Mouse (Mus musculus) midbrain, embryonic 13.5 days (tissue): ENCODE measurements around the gene Plppr2. TPM values are rescaled to one million over a fixed set of nuclear protein-coding genes. Genes with fewer than 3 reads are reported as not detected.

Source experiments
- ATAC-seq: fragments of 200-750 bp; cut with Nextera tagmentation; 2 replicates; pipeline ENCODE4 v1.8.0; 2017; ENCODE audit warnings: mild to moderate bottlenecking, moderate TSS enrichment, moderate library complexity
- H3K27ac ChIP-seq: fragments of 300-500 bp; sonication (generic); 2 replicates; pipeline ENCODE4 v1.5.1; 2015; ENCODE audit warnings: inconsistent platforms, mild to moderate bottlenecking, moderate library complexity
- H3K27me3 ChIP-seq: fragments of 300-500 bp; sonication (generic); 2 replicates; pipeline ENCODE4 v1.6.1; 2015; ENCODE audit warnings: mild to moderate bottlenecking, inconsistent platforms
- H3K36me3 ChIP-seq: fragments of 300-500 bp; sonication (generic); 2 replicates; pipeline ENCODE4 v1.6.1; 2015; ENCODE audit warnings: mild to moderate bottlenecking, inconsistent platforms
- H3K4me1 ChIP-seq: fragments of 300-500 bp; sonication (generic); replicated peaks from 2 replicates; pipeline ENCODE4 v1.6.1; 2015; ENCODE audit warnings: inconsistent platforms
- H3K4me2 ChIP-seq: fragments of 300-500 bp; sonication (generic); replicated peaks from 2 replicates; pipeline ENCODE4 v1.6.1; 2015; ENCODE audit warnings: moderate library complexity, mild to moderate bottlenecking, inconsistent platforms
- H3K4me3 ChIP-seq: fragments of 300-500 bp; sonication (generic); replicated peaks from 2 replicates; pipeline ENCODE4 v1.5.1; 2015; ENCODE audit warnings: mild to moderate bottlenecking, inconsistent platforms
- H3K9ac ChIP-seq: fragments of 300-500 bp; sonication (generic); replicated peaks from 2 replicates; pipeline ENCODE4 v1.6.1; 2015; ENCODE audit warnings: mild to moderate bottlenecking, inconsistent platforms
- H3K9me3 ChIP-seq: fragments of 300-500 bp; sonication (generic); 2 replicates; pipeline ENCODE4 v1.6.1; 2016; ENCODE audit warnings: mild to moderate bottlenecking, inconsistent platforms
- WGBS: fragments of 180-500 bp; shearing (Covaris S2); methylation state at CpG from one replicate; pipeline ENCODE4 v1.1.7; 2015; 5-methylcytosine and 5-hydroxymethylcytosine counted together
- polyA plus RNA-seq: library from polyadenylated mRNA; unstranded; fragments of >200 nt; fragmentation: Nextera tagmentation; extraction: Ambion mirVana; gene quantifications from 2 replicates; pipeline ENCODE4 v1.2.1, GENCODE M21; 2015

Gene Plppr2
- polyA plus RNA-seq, 1 experiment from 2014 or later: 72.0 TPM

- 89% methylated on average over 7 of the region's 7 CpGs for WGBS
Measured at GRCm38 (mm10) chr9:21935466-21936131, 1.2 kb upstream of the Plppr2 start.

GRCm38 (mm10) chr9:21937711-21938175 lies 910 bp downstream of the Plppr2 start:
- H3K4me1 ChIP-seq: peaks cover 22% of the 10 kb centered on the region
- WGBS: 75% methylated on average over 4 of the region's 4 CpGs
- H3K9me3 ChIP-seq: no peaks in the 10 kb centered on the region
- no peaks in the 10 kb centered on the region; the same call in 1 of the 2 replicates for H3K27me3 ChIP-seq
- peak; percentile 9 for ATAC-seq
- peaks cover 27% of the 10 kb centered on the region for H3K36me3 ChIP-seq
- peak overlapping the region; percentile 78 for H3K4me3 ChIP-seq
- peak overlapping the region; percentile 71 for H3K4me2 ChIP-seq
- H3K9ac ChIP-seq: peak overlapping the region; percentile 85
- H3K27ac ChIP-seq: peak overlapping the region; percentile 88; the same call in 1 of the 2 replicates

More at GRCm38 (mm10) chr9:21935466-21936131, 1.2 kb upstream of the Plppr2 start:
- Histone ChIP-seq H3K4me2 (peak overlapping the region; percentile 71; the same call in 1 of the 2 replicates), H3K9ac (no peak overlapping the region), H3K4me1 (peaks cover 22% of the 10 kb centered on the region), H3K36me3 (peaks cover 10% of the 10 kb centered on the region), H3K27me3 (no peaks in the 10 kb centered on the region; the same call in 1 of the 2 replicates), H3K4me3 (no peak overlapping the region), H3K9me3 (no peaks in the 10 kb centered on the region), H3K27ac (no peak overlapping the region)
- no peak for ATAC-seq

- Histone ChIP-seq H3K4me2 (peak overlapping the region; percentile 71), H3K9me3 (no peaks in the 10 kb centered on the region), H3K27me3 (no peaks in the 10 kb centered on the region; the same call in 1 of the 2 replicates), H3K9ac (peak overlapping the region; percentile 85), H3K36me3 (peaks cover 31% of the 10 kb centered on the region), H3K27ac (no peak overlapping the region), H3K4me1 (peaks cover 22% of the 10 kb centered on the region), H3K4me3 (peak overlapping the region; percentile 78)
- no peak for ATAC-seq
- WGBS: 87% methylated on average over 4 of the region's 4 CpGs
Measured at GRCm38 (mm10) chr9:21938234-21938855, 1.5 kb downstream of the Plppr2 start.

- Histone ChIP-seq H3K4me2 (no peak overlapping the region), H3K4me3 (no peak overlapping the region), H3K9ac (no peak overlapping the region), H3K27ac (no peak overlapping the region), H3K36me3 (peaks cover 54% of the 10 kb centered on the region), H3K27me3 (peaks cover 6% of the 10 kb centered on the region; the same call in 1 of the 2 replicates), H3K9me3 (no peaks in the 10 kb centered on the region), H3K4me1 (peaks cover 23% of the 10 kb centered on the region)
- 78% methylated on average over 11 of the region's 12 CpGs for WGBS
- no peak for ATAC-seq
Measured at GRCm38 (mm10) chr9:21943046-21943445, 6.2 kb downstream of the Plppr2 start.

GRCm38 (mm10) chr9:21943638-21944037 lies 6.8 kb downstream of the Plppr2 start:
- H3K36me3 ChIP-seq: peaks cover 54% of the 10 kb centered on the region
- H3K4me2 ChIP-seq: no peak overlapping the region
- H3K9ac ChIP-seq: no peak overlapping the region
- WGBS: 51% methylated on average over 12 of the region's 12 CpGs
- ATAC-seq: peak; percentile 55
- H3K4me1 ChIP-seq: peaks cover 17% of the 10 kb centered on the region
- no peak overlapping the region for H3K4me3 ChIP-seq
- no peaks in the 10 kb centered on the region for H3K9me3 ChIP-seq
- no peak overlapping the region for H3K27ac ChIP-seq
- peaks cover 10% of the 10 kb centered on the region; the same call in 1 of the 2 replicates for H3K27me3 ChIP-seq

GRCm38 (mm10) chr9:21944267-21944666 lies 7.4 kb downstream of the Plppr2 start:
- H3K9me3 ChIP-seq: no peaks in the 10 kb centered on the region
- 31% methylated on average over 23 of the region's 23 CpGs for WGBS
- peaks cover 52% of the 10 kb centered on the region for H3K36me3 ChIP-seq
- H3K4me2 ChIP-seq: no peak overlapping the region
- H3K4me3 ChIP-seq: no peak overlapping the region
- H3K9ac ChIP-seq: no peak overlapping the region
- H3K27me3 ChIP-seq: peaks cover 14% of the 10 kb centered on the region; the same call in 1 of the 2 replicates
- H3K27ac ChIP-seq: no peak overlapping the region
- no peak for ATAC-seq
- H3K4me1 ChIP-seq: peaks cover 12% of the 10 kb centered on the region; the same call in 1 of the 2 replicates

- no peak overlapping the region for H3K9ac ChIP-seq
- 6% methylated on average over 28 of the region's 28 CpGs for WGBS
- ATAC-seq: no peak; the same call in 1 of the 2 replicates
- peaks cover 14% of the 10 kb centered on the region; the same call in 1 of the 2 replicates for H3K27me3 ChIP-seq
- H3K9me3 ChIP-seq: no peaks in the 10 kb centered on the region
- no peak overlapping the region for H3K27ac ChIP-seq
- H3K4me2 ChIP-seq: 0 out of 2 replicates have a peak overlapping the region, but pooled peaks have one; percentile 11
- no peak overlapping the region for H3K4me3 ChIP-seq
- peaks cover 11% of the 10 kb centered on the region; the same call in 1 of the 2 replicates for H3K4me1 ChIP-seq
- peaks cover 28% of the 10 kb centered on the region for H3K36me3 ChIP-seq
Measured at GRCm38 (mm10) chr9:21947540-21948130, 10.8 kb downstream of the Plppr2 start.

GRCm38 (mm10) chr9:21948146-21948545 lies 11.3 kb downstream of the Plppr2 start:
- WGBS: 61% methylated on average over 8 of the region's 8 CpGs
- H3K27me3 ChIP-seq: peaks cover 14% of the 10 kb centered on the region; the same call in 1 of the 2 replicates

GRCm38 (mm10) chr9:21948790-21949189 lies 12.0 kb downstream of the Plppr2 start:
- H3K9ac ChIP-seq: no peak overlapping the region
- 74% methylated on average over 6 of the region's 6 CpGs for WGBS

More at GRCm38 (mm10) chr9:21948146-21948545, 11.3 kb downstream of the Plppr2 start:
- Histone ChIP-seq H3K4me1 (peaks cover 16% of the 10 kb centered on the region), H3K27ac (no peak overlapping the region), H3K4me2 (no peak overlapping the region), H3K9ac (no peak overlapping the region), H3K9me3 (no peaks in the 10 kb centered on the region), H3K36me3 (peaks cover 26% of the 10 kb centered on the region), H3K4me3 (no peak overlapping the region)
- ATAC-seq: no peak

GRCm38 (mm10) chr9:21950322-21950721 lies 13.5 kb downstream of the Plppr2 start:
- Histone ChIP-seq H3K27ac (no peak overlapping the region), H3K4me3 (no peak overlapping the region), H3K9me3 (no peaks in the 10 kb centered on the region), H3K9ac (no peak overlapping the region), H3K27me3 (peaks cover 14% of the 10 kb centered on the region; the same call in 1 of the 2 replicates), H3K4me2 (no peak overlapping the region), H3K36me3 (peaks cover 17% of the 10 kb centered on the region), H3K4me1 (peaks cover 36% of the 10 kb centered on the region)
- 16% methylated on average over 11 of the region's 11 CpGs for WGBS
- no peak for ATAC-seq

More at GRCm38 (mm10) chr9:21948790-21949189, 12.0 kb downstream of the Plppr2 start:
- no peak overlapping the region for H3K4me2 ChIP-seq
- peaks cover 14% of the 10 kb centered on the region; the same call in 1 of the 2 replicates for H3K27me3 ChIP-seq
- H3K4me3 ChIP-seq: no peak overlapping the region
- no peak for ATAC-seq
- no peaks in the 10 kb centered on the region for H3K9me3 ChIP-seq
- peaks cover 23% of the 10 kb centered on the region for H3K36me3 ChIP-seq
- H3K4me1 ChIP-seq: peaks cover 22% of the 10 kb centered on the region
- H3K27ac ChIP-seq: no peak overlapping the region

GRCm38 (mm10) chr9:21951977-21952376 lies 15.1 kb downstream of the Plppr2 start:
- Histone ChIP-seq H3K9me3 (no peaks in the 10 kb centered on the region), H3K4me2 (no peak overlapping the region), H3K4me1 (peaks cover 41% of the 10 kb centered on the region), H3K27me3 (peaks cover 14% of the 10 kb centered on the region; the same call in 1 of the 2 replicates), H3K27ac (no peak overlapping the region), H3K36me3 (peaks cover 7% of the 10 kb centered on the region), H3K4me3 (no peak overlapping the region), H3K9ac (no peak overlapping the region)
- no peak for ATAC-seq
- WGBS: 74% methylated on average over 3 of the region's 3 CpGs
